Mouse (Mus musculus): ENCODE data around the gene Rdh5. TPM values are rescaled to one million over a fixed set of nuclear protein-coding genes. Genes with fewer than 3 reads are reported as not detected.

Rdh5 gene
- polyA plus RNA-seq, 1 experiment from 2014 or later, result 12.6 TPM

DNA sequence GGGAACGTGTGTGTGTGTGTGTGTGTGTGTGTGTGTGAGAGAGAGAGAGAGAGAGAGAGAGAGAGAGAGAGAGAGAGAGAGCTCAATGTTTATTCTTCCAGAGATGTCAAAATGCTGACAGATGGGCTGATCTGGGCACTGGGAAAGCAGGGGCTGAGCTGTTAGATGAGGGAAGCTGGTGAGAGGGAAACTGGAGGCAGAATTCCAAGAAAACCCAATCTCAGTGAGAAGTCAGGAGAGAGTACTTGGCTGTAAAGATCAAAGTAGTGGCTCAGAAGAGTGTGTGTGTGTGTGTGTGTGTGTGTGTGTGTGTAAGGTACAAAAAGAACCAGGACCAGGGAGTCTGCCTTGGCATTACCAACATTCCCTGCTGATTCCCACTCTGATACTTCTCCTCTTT, 25.2 kb downstream of the Rdh5 start:
- Histone ChIP-seq H3K4me2 (replicated peaks) (no peak overlapping the region), H3K27ac (replicated peaks) (peak overlapping the region; percentile 53), H3K9me3 (no peaks in the 10 kb centered on the region), H3K4me3 (no peak overlapping the region), H3K4me1 (peaks cover 23% of the 10 kb centered on the region), H3K27me3 (0 out of 2 replicates have a peak, but pooled peaks cover 6% of the 10 kb centered on the region), H3K36me3 (no peaks in the 10 kb centered on the region), H3K9ac (replicated peaks) (no peak overlapping the region)
- ATAC-seq (replicated peaks), result no peak; the same call in 1 of the 2 replicates
- 7% methylated on average over 1 of the region's 1 CpGs for WGBS

DNA sequence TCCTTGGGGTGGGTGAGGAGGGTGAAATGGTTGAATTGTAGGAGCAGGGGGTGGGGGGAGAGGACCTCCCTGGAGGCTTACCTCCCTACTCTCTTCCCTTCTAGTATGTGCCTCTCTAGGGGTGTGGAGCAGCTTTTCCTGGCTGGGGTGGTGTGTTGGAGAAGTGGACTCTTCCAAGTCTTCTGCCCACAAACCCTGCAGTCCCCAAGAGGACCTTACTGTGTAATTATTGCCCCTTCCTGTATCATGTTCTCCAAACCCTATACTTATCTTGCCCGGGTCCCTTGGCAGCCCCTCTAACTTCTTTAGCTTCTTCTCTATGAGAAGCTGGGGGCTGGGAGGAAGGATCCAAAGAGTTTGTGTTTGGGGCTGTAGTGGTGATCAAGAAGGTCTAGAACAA, 25.9 kb downstream of the Rdh5 start:
- no peaks in the 10 kb centered on the region for H3K36me3 ChIP-seq
- H3K27ac ChIP-seq (replicated peaks), result 0 out of 2 replicates have a peak overlapping the region, but pooled peaks have one; percentile 53
- peaks cover 25% of the 10 kb centered on the region for H3K4me1 ChIP-seq
- WGBS, result 59% methylated on average over 1 of the region's 1 CpGs
- H3K4me2 ChIP-seq (replicated peaks), result peak overlapping the region; percentile 7; the same call in 1 of the 2 replicates
- no peak overlapping the region for H3K9ac ChIP-seq (replicated peaks)
- no peaks in the 10 kb centered on the region for H3K9me3 ChIP-seq
- ATAC-seq (replicated peaks), result no peak
- 0 out of 2 replicates have a peak, but pooled peaks cover 6% of the 10 kb centered on the region for H3K27me3 ChIP-seq
- H3K4me3 ChIP-seq, result no peak overlapping the region

DNA sequence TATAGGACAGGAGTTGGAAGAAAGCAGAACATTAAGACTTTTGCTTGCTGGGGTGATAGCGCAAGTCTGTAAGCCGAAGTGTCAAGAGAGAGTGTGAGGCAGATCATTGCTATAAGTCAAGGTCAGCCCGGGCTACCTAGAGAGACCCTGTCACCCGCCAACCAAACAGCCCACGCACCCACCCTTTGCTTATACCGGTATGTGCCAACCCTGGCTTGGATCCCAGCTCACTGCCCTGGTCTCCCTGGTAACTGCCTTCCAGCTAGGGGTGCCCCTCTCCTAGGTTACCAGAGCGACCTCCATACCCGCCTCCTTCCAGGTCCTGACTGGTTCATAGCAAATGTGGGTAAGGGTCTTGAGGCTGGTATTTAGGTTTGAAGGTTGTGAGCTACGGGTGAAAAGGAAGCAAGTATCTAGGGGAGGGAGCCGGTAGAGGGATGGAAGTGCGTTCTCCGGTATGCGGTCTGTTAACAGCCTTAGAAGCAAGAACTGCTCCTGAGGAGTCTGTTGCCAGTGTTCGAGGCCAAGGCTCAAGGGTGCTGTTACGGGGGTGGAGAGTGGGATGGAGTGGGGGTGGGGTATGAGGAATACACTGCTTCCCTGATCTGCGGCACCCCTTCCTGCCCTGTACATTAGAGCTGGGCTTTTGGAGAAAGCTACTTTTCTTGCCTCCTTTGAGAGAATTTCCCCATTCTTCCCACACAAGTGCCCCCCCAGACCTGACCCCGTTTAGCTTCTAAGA, 26.6 kb downstream of the Rdh5 start:
- Histone ChIP-seq H3K4me1 (peaks cover 25% of the 10 kb centered on the region), H3K4me3 (no peak overlapping the region), H3K27ac (replicated peaks) (peak overlapping the region; percentile 20), H3K27me3 (0 out of 2 replicates have a peak, but pooled peaks cover 6% of the 10 kb centered on the region), H3K9me3 (no peaks in the 10 kb centered on the region), H3K36me3 (no peaks in the 10 kb centered on the region), H3K4me2 (replicated peaks) (peak overlapping the region; percentile 7), H3K9ac (replicated peaks) (no peak overlapping the region)
- WGBS, result 4% methylated on average over 17 of the region's 17 CpGs
- peak; percentile 27 for ATAC-seq (replicated peaks)

DNA sequence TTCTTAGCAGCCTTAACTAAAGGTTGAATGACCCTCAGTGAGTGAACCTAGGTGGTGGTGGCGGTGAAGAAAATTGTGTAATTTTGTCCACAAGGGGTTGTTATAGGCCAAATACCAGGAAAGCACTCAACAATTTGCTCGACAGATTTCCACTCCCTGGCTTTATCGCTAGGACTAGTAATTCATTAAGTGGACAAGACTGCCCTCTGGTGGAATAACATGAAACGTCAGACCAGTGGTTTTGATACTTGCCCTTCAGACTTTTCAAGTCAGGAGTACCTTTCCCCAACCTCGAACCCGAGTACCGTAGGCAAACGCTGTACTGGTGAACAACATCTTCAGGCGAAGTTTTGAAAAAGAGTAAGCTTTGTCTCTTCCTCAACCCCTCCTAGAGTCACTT, 27.3 kb downstream of the Rdh5 start:
- peaks cover 32% of the 10 kb centered on the region for H3K4me1 ChIP-seq
- H3K9ac ChIP-seq (replicated peaks), result no peak overlapping the region
- WGBS, result 0% methylated on average over 9 of the region's 9 CpGs

DNA sequence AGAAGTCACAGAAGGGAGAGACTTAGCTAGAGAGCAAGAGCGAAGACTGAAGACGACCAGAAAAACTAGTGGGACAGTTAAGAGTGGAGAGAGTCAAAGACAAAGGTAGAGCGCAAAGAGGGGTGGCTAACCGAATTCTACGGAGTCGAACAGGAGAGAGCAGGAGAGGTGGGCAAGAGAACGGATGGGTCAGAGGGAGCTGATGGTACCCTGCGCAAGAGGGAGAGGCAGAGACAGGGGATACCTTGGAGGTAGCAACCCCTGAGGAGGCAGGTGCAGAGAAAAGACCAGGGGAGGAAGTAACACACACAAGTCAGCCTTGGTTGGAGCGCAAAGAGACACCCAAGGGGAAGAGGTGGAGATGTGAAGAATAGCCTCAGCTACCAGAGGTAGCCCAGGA, 30.4 kb downstream of the Rdh5 start:
- Histone ChIP-seq H3K9ac (replicated peaks) (peak overlapping the region; percentile 81), H3K4me3 (peak overlapping the region; percentile 68), H3K36me3 (peaks cover 5% of the 10 kb centered on the region; the same call in 1 of the 2 replicates), H3K4me1 (peaks cover 55% of the 10 kb centered on the region), H3K27me3 (0 out of 2 replicates have a peak, but pooled peaks cover 6% of the 10 kb centered on the region), H3K9me3 (no peaks in the 10 kb centered on the region), H3K4me2 (replicated peaks) (peak overlapping the region; percentile 90), H3K27ac (replicated peaks) (peak overlapping the region; percentile 97)
- WGBS, result under 1% methylated on average over 9 of the region's 9 CpGs
- ATAC-seq (replicated peaks), result peak; percentile 12; the same call in 1 of the 2 replicates

More for the DNA sequence above, 27.3 kb downstream of the Rdh5 start:
- no peak for ATAC-seq (replicated peaks)
- Histone ChIP-seq H3K36me3 (no peaks in the 10 kb centered on the region), H3K9me3 (no peaks in the 10 kb centered on the region), H3K27me3 (0 out of 2 replicates have a peak, but pooled peaks cover 6% of the 10 kb centered on the region), H3K4me3 (no peak overlapping the region), H3K4me2 (replicated peaks) (peak overlapping the region; percentile 7), H3K27ac (replicated peaks) (no peak overlapping the region)

DNA sequence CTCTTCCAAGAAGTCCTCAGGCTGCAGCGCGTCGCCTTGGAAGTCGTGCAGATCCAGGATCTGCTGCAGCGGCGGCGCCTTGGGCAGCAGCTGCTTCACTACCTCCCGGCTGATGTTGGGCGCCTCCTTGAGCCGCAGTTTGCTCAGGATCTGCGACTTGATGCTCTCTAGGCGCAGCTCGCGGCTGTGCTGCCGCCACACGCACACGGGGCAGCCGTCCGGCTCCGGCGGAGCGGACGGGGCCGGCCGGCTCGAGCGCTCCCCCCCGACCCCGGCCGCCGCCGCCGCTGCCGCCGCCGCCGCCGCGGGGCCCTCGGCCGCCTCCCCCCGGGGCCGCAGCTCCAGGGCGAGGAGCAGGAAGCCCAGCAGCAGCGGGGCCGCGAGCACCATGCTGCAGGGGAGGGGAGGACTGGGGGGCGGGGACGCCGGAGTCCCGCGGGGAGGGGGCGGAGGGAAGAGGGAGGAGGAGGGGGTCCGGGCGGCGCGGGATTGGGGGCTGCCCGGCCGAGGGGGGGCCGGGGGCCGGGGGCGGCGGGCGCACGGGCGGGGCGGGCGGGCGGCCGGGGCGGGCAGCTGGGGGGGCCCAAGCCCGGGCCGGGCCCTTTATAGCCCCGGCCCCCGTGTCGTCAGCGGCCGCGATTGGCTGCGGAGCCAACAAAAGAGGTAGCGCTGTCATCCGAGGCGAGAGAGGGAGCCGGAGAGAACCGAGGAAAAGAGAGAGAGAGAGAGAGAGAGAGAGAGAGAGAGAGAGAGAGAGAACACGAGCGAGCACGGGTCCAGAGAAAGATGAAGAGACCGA, 31.2 kb downstream of the Rdh5 start, which contains the start of gene Gdf11:
Gene Gdf11 (minus strand): TSS at position 423 of the 799 bp plus-strand sequence.
- Histone ChIP-seq H3K4me3 (peak within 1 kb of the TSS; percentile 68), H3K27ac (replicated peaks) (peak within 1 kb of the TSS; percentile 97), H3K9me3 (no peaks in the 10 kb centered on the region), H3K36me3 (peaks cover 7% of the 10 kb centered on the region; the same call in 1 of the 2 replicates), H3K4me2 (replicated peaks) (peak within 1 kb of the TSS; percentile 90), H3K27me3 (0 out of 2 replicates have a peak, but pooled peaks cover 3% of the 10 kb centered on the region), H3K4me1 (peaks cover 48% of the 10 kb centered on the region), H3K9ac (replicated peaks) (peak within 1 kb of the TSS; percentile 81)
- peak; percentile 85 for ATAC-seq (replicated peaks)
- under 1% methylated on average over 57 of the region's 89 CpGs for WGBS

DNA sequence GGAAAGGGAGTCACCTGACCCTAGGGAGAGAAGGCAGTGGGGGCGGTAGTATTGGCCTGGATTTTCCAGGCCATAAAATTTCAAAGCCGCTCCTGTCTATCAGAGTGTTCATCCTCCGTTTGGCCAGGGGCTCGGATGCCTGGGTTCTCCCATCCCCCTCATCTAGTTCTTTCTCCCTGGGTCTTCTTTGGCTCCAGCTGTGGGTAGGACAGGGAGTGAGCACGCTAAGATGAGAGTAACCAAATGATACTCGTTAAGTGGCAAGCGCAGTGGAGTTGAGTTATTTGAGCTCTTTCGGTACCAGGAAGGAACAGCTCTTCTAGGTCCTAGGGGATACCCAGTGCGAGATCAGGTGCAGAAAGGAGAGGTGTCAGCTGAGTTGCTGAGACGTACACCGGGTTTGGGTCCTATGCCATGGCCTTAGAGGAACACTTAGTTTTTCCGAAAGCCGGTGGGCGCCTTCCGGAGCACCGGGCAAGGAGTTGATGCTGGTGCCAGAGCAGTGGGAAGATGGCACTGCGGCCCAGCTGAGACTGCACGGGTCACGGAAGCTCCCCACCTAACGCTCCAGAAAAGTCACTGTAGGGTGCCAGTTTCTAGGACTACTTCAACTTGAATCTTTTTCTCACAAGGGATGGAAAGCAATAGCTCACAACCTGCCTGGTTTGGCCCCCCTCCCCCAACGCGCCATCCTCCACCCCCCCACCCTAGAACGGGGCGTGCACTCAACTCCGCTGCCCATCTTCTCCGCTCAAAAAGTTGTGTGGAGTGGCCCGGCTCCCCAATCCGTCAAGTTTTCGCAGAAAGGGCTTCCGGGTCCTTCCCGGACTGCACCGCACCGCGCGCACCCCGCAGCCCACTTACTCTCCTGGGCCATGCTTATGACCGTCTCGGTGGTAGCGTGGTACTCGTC, 32.0 kb downstream of the Rdh5 start:
- H3K4me2 ChIP-seq (replicated peaks), result peak overlapping the region; percentile 90
- no peaks in the 10 kb centered on the region for H3K9me3 ChIP-seq
- H3K9ac ChIP-seq (replicated peaks), result peak overlapping the region; percentile 81
- ATAC-seq (replicated peaks), result peak; percentile 36; the same call in 1 of the 2 replicates
- H3K27me3 ChIP-seq, result no peaks in the 10 kb centered on the region
- H3K36me3 ChIP-seq, result peaks cover 15% of the 10 kb centered on the region; the same call in 1 of the 2 replicates
- under 1% methylated on average over 40 of the region's 40 CpGs for WGBS
- H3K4me1 ChIP-seq, result peaks cover 40% of the 10 kb centered on the region
- peak overlapping the region; percentile 68 for H3K4me3 ChIP-seq
- peak overlapping the region; percentile 97 for H3K27ac ChIP-seq (replicated peaks)

DNA sequence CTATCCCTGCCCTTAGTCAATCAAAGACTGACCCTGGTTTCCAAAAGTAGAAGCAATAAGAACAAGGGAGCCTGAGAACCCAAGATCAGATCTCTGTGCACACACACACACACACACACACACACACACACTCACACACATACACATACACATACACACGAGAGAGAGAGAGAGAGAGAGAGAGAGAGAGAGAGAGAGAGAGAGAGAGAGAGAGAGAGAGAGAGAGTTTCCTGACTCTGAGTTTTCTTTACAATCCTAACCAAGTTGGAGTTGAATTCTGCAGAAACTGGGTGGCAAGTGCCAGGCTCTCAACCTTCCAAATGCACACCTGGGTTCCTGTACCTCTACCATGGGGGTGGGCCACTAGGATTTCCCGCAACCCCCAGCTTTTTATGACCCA, 32.8 kb downstream of the Rdh5 start:
- no peaks in the 10 kb centered on the region for H3K9me3 ChIP-seq
- no peak for ATAC-seq (replicated peaks)
- peaks cover 22% of the 10 kb centered on the region for H3K36me3 ChIP-seq
- 7% methylated on average over 1 of the region's 2 CpGs for WGBS
- no peaks in the 10 kb centered on the region for H3K27me3 ChIP-seq
- peak overlapping the region; percentile 90 for H3K4me2 ChIP-seq (replicated peaks)
- H3K9ac ChIP-seq (replicated peaks), result peak overlapping the region; percentile 81
- H3K4me3 ChIP-seq, result peak overlapping the region; percentile 68
- peaks cover 40% of the 10 kb centered on the region for H3K4me1 ChIP-seq
- peak overlapping the region; percentile 76; the same call in 1 of the 2 replicates for H3K27ac ChIP-seq (replicated peaks)

DNA sequence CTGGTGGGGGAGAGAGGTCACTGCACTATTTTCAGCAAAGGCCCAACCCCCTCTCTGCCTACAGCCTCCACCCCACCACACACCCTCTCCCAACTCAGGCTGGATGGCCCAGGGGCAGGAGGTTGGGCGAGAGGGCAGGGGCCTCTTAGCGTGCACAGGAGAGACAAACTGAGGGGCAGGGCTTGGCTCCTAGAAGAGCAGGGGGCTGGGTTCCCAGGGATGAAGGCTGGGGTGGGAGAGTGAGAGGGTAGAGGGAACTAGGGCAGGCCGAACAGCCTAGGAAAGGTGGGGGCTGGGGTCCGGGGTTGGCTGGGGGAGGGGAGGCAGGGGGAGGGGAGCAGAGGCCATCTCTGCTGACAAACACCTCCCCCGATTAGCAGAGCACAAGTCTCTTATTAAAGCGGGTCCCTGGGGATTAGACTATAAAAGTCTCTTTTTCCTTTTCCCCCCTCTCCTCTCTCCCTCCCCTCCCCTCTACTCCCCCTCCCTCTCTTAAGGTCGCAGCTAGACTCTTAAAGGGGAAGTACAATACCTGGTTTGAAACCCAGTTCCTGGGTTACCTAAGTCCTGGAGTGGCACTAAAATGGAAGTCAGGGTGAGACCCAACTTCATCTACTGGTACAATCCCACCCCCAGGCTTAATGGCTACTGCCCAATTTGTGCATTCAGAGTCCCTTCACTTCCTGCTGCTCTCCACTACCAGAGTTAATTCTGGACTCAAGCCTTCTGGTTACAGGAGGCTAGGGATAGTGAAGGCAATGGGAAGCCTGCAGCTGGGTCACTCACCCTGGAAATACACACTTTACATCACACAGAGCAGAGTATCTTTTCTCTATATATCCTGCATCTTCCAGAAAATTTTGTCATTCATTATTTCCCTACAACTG, 33.5 kb downstream of the Rdh5 start:
- H3K27ac ChIP-seq (replicated peaks), result peak overlapping the region; percentile 76
- no peaks in the 10 kb centered on the region for H3K9me3 ChIP-seq
- H3K4me2 ChIP-seq (replicated peaks), result peak overlapping the region; percentile 90
- peaks cover 24% of the 10 kb centered on the region for H3K36me3 ChIP-seq
- ATAC-seq (replicated peaks), result peak; percentile 33
- peaks cover 40% of the 10 kb centered on the region for H3K4me1 ChIP-seq
- H3K9ac ChIP-seq (replicated peaks), result peak overlapping the region; percentile 53
- WGBS, result 0% methylated on average over 7 of the region's 7 CpGs
- peak overlapping the region; percentile 68 for H3K4me3 ChIP-seq
- no peaks in the 10 kb centered on the region for H3K27me3 ChIP-seq

DNA sequence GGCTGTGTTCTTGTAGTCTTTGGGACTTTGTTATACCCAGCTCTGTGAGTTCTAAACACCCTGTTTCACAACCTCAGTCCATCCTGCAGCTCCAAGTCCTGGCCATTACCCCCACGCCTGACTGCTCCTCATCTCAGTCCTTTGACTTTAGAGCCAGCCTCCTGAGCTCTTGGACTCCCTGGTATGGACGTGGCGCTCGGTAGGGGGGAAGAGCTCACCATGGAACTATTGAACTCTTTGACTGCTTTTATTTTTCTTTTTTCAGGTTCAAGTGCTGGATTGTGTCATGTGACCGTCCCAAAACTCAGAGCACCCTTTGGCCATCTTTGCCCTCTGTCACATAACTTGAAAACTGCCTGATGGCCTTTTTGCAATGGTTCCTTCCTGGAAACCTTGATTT, 40.6 kb downstream of the Rdh5 start:
- ATAC-seq (replicated peaks), result no peak
- Histone ChIP-seq H3K9me3 (no peaks in the 10 kb centered on the region), H3K4me3 (no peak overlapping the region), H3K27me3 (no peaks in the 10 kb centered on the region), H3K36me3 (peaks cover 32% of the 10 kb centered on the region), H3K9ac (replicated peaks) (no peak overlapping the region), H3K4me2 (replicated peaks) (no peak overlapping the region), H3K4me1 (no peaks in the 10 kb centered on the region), H3K27ac (replicated peaks) (no peak overlapping the region)
- 76% methylated on average over 5 of the region's 5 CpGs for WGBS
